ENCODE assay signal across 12 mouse cellular contexts in genomic region chr14:122900679-122901078, GRCm38 (mm10). TPM values are rescaled to one million over a fixed set of nuclear protein-coding genes. Genes with fewer than 3 reads are reported as not detected.
A peak's percentile ranks its signal among the peaks of the same experiment; 100 is the strongest.
DNase-seq lines count a peak whose midpoint lies in the region; ATAC-seq and TF ChIP-seq lines count a peak whose summit lies in the region.
"Had no signal": no experiment of that assay in that cellular context is flagged by ENCODE, and none has a peak within 500 bp of the region (broad histone marks: within the 10 kb centered on the region; RNA-seq: fewer than 3 reads in every experiment).

No protein-coding gene starts in this region.

- peak overlapping the region; percentile 83 for H3K27ac ChIP-seq in cerebellum, adult 2 months (ENCODE audit: insufficient read depth, low read length)
- peak overlapping the region; percentile 4; the same call in 1 of the 2 replicates for H3K27ac ChIP-seq in kidney, adult 2 months (ENCODE audit: insufficient read depth, low read depth, low read length)
- no peak overlapping the region for H3K27ac ChIP-seq in kidney, embryonic 16.5 days (ENCODE audit: low read length)
- no peak overlapping the region for H3K27ac ChIP-seq in limb, embryonic 10.5 days
- no peak overlapping the region for H3K27ac ChIP-seq in thymus, adult 2 months (ENCODE audit: control insufficient read depth, insufficient read depth, low read length)
- H3K27ac ChIP-seq: neural tube, embryonic 12.5 days had no signal

- TF ChIP-seq POLR2A in cerebellum, adult 2 months (IDR thresholded peaks at IDR 0.05; ENCODE audit: borderline replicate concordance, insufficient read depth, low read length), result no peak
- no peak for TF ChIP-seq POLR2A in kidney, adult 2 months (IDR thresholded peaks at IDR 0.05; ENCODE audit: low read depth, low read length)
- TF ChIP-seq POLR2A in thymus, adult 2 months (IDR thresholded peaks at IDR 0.05; ENCODE audit: control insufficient read depth, extremely low read depth, insufficient read depth, low read length, poor library complexity), result no peak

- H3K4me2 ChIP-seq in kidney, embryonic 16.5 days (replicated peaks; ENCODE audit: low read depth, low read length), result no peak overlapping the region
- H3K4me2 ChIP-seq: kidney, embryonic 15.5 days; neural tube, embryonic 12.5 days had no signal

- TF ChIP-seq CTCF in cerebellum, adult 2 months (IDR thresholded peaks at IDR 0.05; ENCODE audit: borderline replicate concordance, insufficient read depth, low read depth, low read length), result no peak
- no peak for TF ChIP-seq CTCF in kidney, adult 2 months (conservative IDR thresholded peaks at IDR 0.05; ENCODE audit: insufficient read depth, insufficient read length, low read depth, low read length)
- no peak for TF ChIP-seq CTCF in thymus, adult 2 months (IDR thresholded peaks at IDR 0.05; ENCODE audit: borderline replicate concordance, control insufficient read depth, extremely low read depth, insufficient read depth, low read length, poor library complexity)

- H3K27me3 ChIP-seq in cerebellum, adult 2 months (ENCODE audit: control insufficient read depth, insufficient read depth, low read length), result no peaks in the 10 kb centered on the region
- no peaks in the 10 kb centered on the region for H3K27me3 ChIP-seq in kidney, adult 2 months (replicated peaks; ENCODE audit: control insufficient read depth, insufficient read depth, low read length)
- no peaks in the 10 kb centered on the region for H3K27me3 ChIP-seq in kidney, embryonic 16.5 days (ENCODE audit: insufficient read depth, low read length)
- H3K27me3 ChIP-seq in limb, embryonic 10.5 days (ENCODE audit: low read depth, poor library complexity, severe bottlenecking), result no peaks in the 10 kb centered on the region
- no peaks in the 10 kb centered on the region for H3K27me3 ChIP-seq in thymus, adult 2 months (ENCODE audit: control insufficient read depth, insufficient read depth, low read length)
- H3K27me3 ChIP-seq: kidney, embryonic 15.5 days; neural tube, embryonic 12.5 days had no signal

- DNase-seq in cerebellum, adult 2 months, result peak in 1 of 2 experiments; percentile 47
- DNase-seq in kidney, adult 2 months, result peak; percentile 28
- peak; percentile 47 for DNase-seq in adipocyte (ENCODE audit: low spot score)
- peak; percentile 23 for DNase-seq in limb, embryonic 10.5 days (ENCODE audit: low spot score)
- DNase-seq in ovary, postnatal 36 days (ENCODE audit: low spot score), result no peak
- DNase-seq in thymus, adult 2 months, result no peak
- DNase-seq: adrenal gland, adult 2 months; lung, postnatal 4 days had no signal

- H3K4me3 ChIP-seq in cerebellum, adult 2 months (replicated peaks; ENCODE audit: insufficient read depth, low read depth, low read length), result no peak overlapping the region
- H3K4me3 ChIP-seq in kidney, adult 2 months (ENCODE audit: insufficient read depth, low read depth, low read length), result no peak overlapping the region
- H3K4me3 ChIP-seq in kidney, embryonic 16.5 days (ENCODE audit: low read length), result no peak overlapping the region
- no peak overlapping the region for H3K4me3 ChIP-seq in limb, embryonic 10.5 days
- no peak overlapping the region for H3K4me3 ChIP-seq in thymus, adult 2 months (ENCODE audit: control insufficient read depth, insufficient read depth, low read length)
- H3K4me3 ChIP-seq: kidney, embryonic 15.5 days; neural tube, embryonic 12.5 days had no signal

- H3K36me3 ChIP-seq in kidney, adult 2 months (ENCODE audit: control insufficient read depth, insufficient read depth, low read length), result no peaks in the 10 kb centered on the region; the same call in none of the 2 replicates
- no peaks in the 10 kb centered on the region for H3K36me3 ChIP-seq in kidney, embryonic 16.5 days (ENCODE audit: insufficient read depth, low read length)
- H3K36me3 ChIP-seq in limb, embryonic 10.5 days, result 0 out of 2 replicates have a peak, but pooled peaks cover 3% of the 10 kb centered on the region
- H3K36me3 ChIP-seq in thymus, adult 2 months (ENCODE audit: control insufficient read depth, insufficient read depth, low read length), result no peaks in the 10 kb centered on the region
- H3K36me3 ChIP-seq: kidney, embryonic 15.5 days; neural tube, embryonic 12.5 days had no signal

- no peak overlapping the region for H3K9ac ChIP-seq in kidney, embryonic 16.5 days (replicated peaks; ENCODE audit: low read length)
- H3K9ac ChIP-seq: kidney, embryonic 15.5 days; neural tube, embryonic 12.5 days had no signal

- peaks cover 34% of the 10 kb centered on the region for H3K4me1 ChIP-seq in cerebellum, adult 2 months (ENCODE audit: control insufficient read depth, insufficient read depth, low read length)
- peaks cover 42% of the 10 kb centered on the region for H3K4me1 ChIP-seq in kidney, adult 2 months (ENCODE audit: control insufficient read depth, insufficient read depth, low read length)
- H3K4me1 ChIP-seq in kidney, embryonic 16.5 days (ENCODE audit: insufficient read depth, low read length), result peaks cover 11% of the 10 kb centered on the region
- H3K4me1 ChIP-seq in limb, embryonic 10.5 days, result no peaks in the 10 kb centered on the region
- peaks cover 9% of the 10 kb centered on the region for H3K4me1 ChIP-seq in thymus, adult 2 months (replicated peaks; ENCODE audit: control insufficient read depth, insufficient read depth, low read length)
- H3K4me1 ChIP-seq: neural tube, embryonic 12.5 days had no signal

- H3K9me3 ChIP-seq in kidney, embryonic 16.5 days (ENCODE audit: low read length), result no peaks in the 10 kb centered on the region
- H3K9me3 ChIP-seq in limb, embryonic 10.5 days (replicated peaks), result no peaks in the 10 kb centered on the region
- H3K9me3 ChIP-seq: kidney, embryonic 15.5 days; neural tube, embryonic 12.5 days had no signal

- no peak for ATAC-seq in cerebellum, adult (ENCODE audit: insufficient number of reproducible peaks, low FRiP score, low TSS enrichment)
- no peak for ATAC-seq in kidney, embryonic 16.5 days (ENCODE audit: low FRiP score, low TSS enrichment)

RNA-seq across cellular contexts. Expression of gene Ggact, which starts 12.9 kb away (rescaled TPM):
- polyA plus RNA-seq in cerebellum, adult 2 months (2012; rRNA removed), result 137 and 143 TPM in 2 replicates
- 251 and 255 TPM in 2 replicates for polyA plus RNA-seq in kidney, adult 2 months (2012; rRNA removed)
- 19.2 and 20.5 TPM in 2 replicates for polyA plus RNA-seq in kidney, embryonic 16.5 days (2015; fragmentation: Nextera tagmentation; extraction: Ambion mirVana)
- polyA plus RNA-seq in limb, embryonic 10.5 days (2016; fragmentation: Nextera tagmentation; extraction: Ambion mirVana), result 8.0 and 8.8 TPM in 2 replicates
- 29.2 and 29.4 TPM in 2 replicates for polyA plus RNA-seq in thymus, adult 2 months (2012; rRNA removed)

Comparison
In these comparisons a context has a peak if more than half of its experiments do, and no peak if none do; other contexts are left out.
1. H3K27ac ChIP-seq: peak in cerebellum, adult 2 months (single experiment) and kidney, adult 2 months (single experiment); none in kidney, embryonic 16.5 days (single experiment), limb, embryonic 10.5 days (single experiment) and thymus, adult 2 months (single experiment).
2. DNase-seq: peak in kidney, adult 2 months (single experiment), adipocyte (single experiment) and limb, embryonic 10.5 days (single experiment); none in ovary, postnatal 36 days (single experiment) and thymus, adult 2 months (single experiment).